Mouse (Mus musculus) embryo, embryonic 10.5 days (tissue): ENCODE results near the gene Tmem178b.
A peak's percentile ranks its signal among the peaks of the same experiment; 100 is the strongest.

Experiments
- DNase-seq: peaks from one replicate; pipeline ENCODE4 v3.0.0-alpha.2; 2015; ENCODE audit warnings: low spot score

Gene Tmem178b

GRCm38 (mm10) chr6:40303379-40303778, 430.3 kb downstream of the Tmem178b start:
- DNase-seq, result peak; percentile 73
